Mouse (Mus musculus) heart, postnatal 0 days (tissue): Measurements from ENCODE around the gene Tmem184b.

Experiments used
- CTCF ChIP-seq: IDR thresholded peaks from 2 replicates; pipeline ENCODE4 v1.5.1; 2016; ENCODE audit warnings: antibody characterized with exemption, control low read depth, low read depth
- EP300 ChIP-seq: IDR thresholded peaks from 2 replicates; pipeline ENCODE4 v1.6.1; 2016; ENCODE audit warnings: antibody characterized with exemption, low read depth

DNA sequence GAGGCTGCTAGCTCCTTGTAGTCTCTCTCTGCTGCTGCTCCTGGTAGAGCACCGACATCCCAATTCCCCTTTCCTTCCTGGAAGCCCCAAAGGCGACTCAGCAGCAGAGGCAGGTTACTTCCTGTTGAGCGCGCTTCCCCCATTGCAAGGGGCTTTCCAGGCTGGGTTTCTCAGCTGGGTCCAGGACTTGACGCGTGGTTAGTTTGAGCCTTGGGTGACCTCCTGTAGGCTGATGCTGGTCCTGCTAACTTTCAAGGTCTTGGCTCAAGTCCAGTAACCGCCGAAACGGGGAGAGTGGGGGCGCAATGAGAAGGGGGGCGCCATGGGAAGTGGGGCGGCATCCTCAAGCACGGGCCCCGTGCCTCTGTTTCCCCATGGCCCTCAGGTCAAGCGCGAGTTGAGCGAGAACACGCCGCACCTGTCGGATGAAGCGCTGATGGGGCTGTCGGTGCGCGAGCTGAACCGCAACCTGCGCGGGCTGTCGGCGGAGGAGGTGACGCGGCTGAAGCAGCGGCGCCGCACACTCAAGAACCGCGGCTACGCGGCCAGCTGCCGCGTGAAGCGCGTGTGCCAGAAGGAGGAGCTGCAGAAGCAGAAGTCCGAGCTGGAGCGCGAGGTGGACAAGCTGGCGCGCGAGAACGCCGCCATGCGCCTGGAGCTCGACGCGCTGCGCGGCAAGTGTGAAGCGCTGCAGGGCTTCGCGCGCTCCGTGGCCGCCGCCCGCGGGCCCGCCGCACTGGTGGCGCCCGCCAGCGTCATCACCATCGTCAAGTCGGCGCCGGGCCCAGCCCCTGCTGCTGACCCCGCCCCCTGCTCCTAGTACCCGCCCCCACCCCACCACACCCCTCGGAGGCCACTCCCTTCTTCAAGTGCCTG is 46.1 kb downstream of the Tmem184b start:
- TF ChIP-seq CTCF: no peak; the same call in 1 of the 2 replicates
- TF ChIP-seq EP300: no peak
